Comparison of ENCODE assay signal across 8 mouse cellular contexts in genomic region chr10:119646500-119647439, GRCm38 (mm10).
A peak's percentile ranks its signal among the peaks of the same experiment; 100 is the strongest.
DNase-seq lines count a peak whose midpoint lies in the region; ATAC-seq and TF ChIP-seq lines count a peak whose summit lies in the region.

No protein-coding gene starts in this region.

- no peak overlapping the region for H3K4me2 ChIP-seq in liver, embryonic 12.5 days
- no peak overlapping the region for H3K4me2 ChIP-seq in forebrain, embryonic 13.5 days
- peak overlapping the region; percentile 38; the same call in 1 of the 2 replicates for H3K4me2 ChIP-seq in lung, postnatal 0 days (replicated peaks; ENCODE audit: low read depth, low read length)

- TF ChIP-seq EP300 in lung, postnatal 0 days (IDR thresholded peaks at IDR 0.05): no peak

- TF ChIP-seq CTCF in lung, postnatal 0 days (IDR thresholded peaks at IDR 0.05): peak; percentile 89

- H3K9ac ChIP-seq in liver, embryonic 12.5 days: no peak overlapping the region
- no peak overlapping the region for H3K9ac ChIP-seq in forebrain, embryonic 13.5 days
- no peak overlapping the region for H3K9ac ChIP-seq in lung, postnatal 0 days (replicated peaks; ENCODE audit: low read depth)

- ATAC-seq in liver, embryonic 12.5 days: no peak
- peak; percentile 69; the same call in 1 of the 2 replicates for ATAC-seq in forebrain, embryonic 13.5 days
- ATAC-seq in lung, postnatal 0 days: no peak

- no peaks in the 10 kb centered on the region for H3K36me3 ChIP-seq in liver, embryonic 12.5 days
- H3K36me3 ChIP-seq in forebrain, embryonic 13.5 days (ENCODE audit: poor library complexity, severe bottlenecking): no peaks in the 10 kb centered on the region
- no peaks in the 10 kb centered on the region for H3K36me3 ChIP-seq in lung, postnatal 0 days (ENCODE audit: insufficient read depth, low read length)

- H3K27ac ChIP-seq in liver, embryonic 12.5 days: no peak overlapping the region
- H3K27ac ChIP-seq in forebrain, embryonic 13.5 days: no peak overlapping the region
- no peak overlapping the region for H3K27ac ChIP-seq in lung, postnatal 0 days (ENCODE audit: low read length)

- H3K4me3 ChIP-seq in liver, embryonic 12.5 days: no peak overlapping the region
- no peak overlapping the region for H3K4me3 ChIP-seq in forebrain, embryonic 13.5 days
- no peak overlapping the region for H3K4me3 ChIP-seq in lung, postnatal 0 days (ENCODE audit: low read depth, low read length)

- H3K27me3 ChIP-seq in liver, embryonic 12.5 days (replicated peaks): no peaks in the 10 kb centered on the region
- no peaks in the 10 kb centered on the region for H3K27me3 ChIP-seq in forebrain, embryonic 13.5 days
- H3K27me3 ChIP-seq in lung, postnatal 0 days (replicated peaks; ENCODE audit: insufficient read depth, low read length): no peaks in the 10 kb centered on the region

- H3K9me3 ChIP-seq in liver, embryonic 12.5 days (replicated peaks): no peaks in the 10 kb centered on the region
- H3K9me3 ChIP-seq in forebrain, embryonic 13.5 days (replicated peaks): no peaks in the 10 kb centered on the region
- H3K9me3 ChIP-seq in lung, postnatal 0 days (ENCODE audit: low read length): no peaks in the 10 kb centered on the region

- no peaks in the 10 kb centered on the region for H3K4me1 ChIP-seq in liver, embryonic 12.5 days
- peaks cover 5% of the 10 kb centered on the region; the same call in 1 of the 2 replicates for H3K4me1 ChIP-seq in forebrain, embryonic 13.5 days
- no peaks in the 10 kb centered on the region for H3K4me1 ChIP-seq in lung, postnatal 0 days (ENCODE audit: insufficient read depth, low read depth, low read length)

- WGBS in liver, embryonic 12.5 days (ENCODE audit: insufficient replicate concordance): 53% methylated on average over 29 of the region's 29 CpGs
- 65% methylated on average over 29 of the region's 29 CpGs for WGBS in forebrain, embryonic 13.5 days
- WGBS in lung, postnatal 0 days: 59% methylated on average over 29 of the region's 29 CpGs

- DNase-seq in liver: peak; percentile 58
- DNase-seq in brain, adult 2 months (ENCODE audit: low read depth, low spot score): peak; percentile 71
- DNase-seq in kidney, postnatal 4 days: peak; percentile 87
- peak; percentile 58 for DNase-seq in lung, postnatal 0 days (ENCODE audit: low spot score)
- peak; percentile 30 for DNase-seq in right cerebral cortex, adult 18-20 months
- no peak for DNase-seq in yolk sac, embryonic 10.5 days (ENCODE audit: low spot score)
